Mouse (Mus musculus) adrenal gland, adult (tissue): ENCODE results near the gene Lin7b.

Experiments used
- DNase-seq, 2 experiments: peaks; one replicate each; pipeline ENCODE4 v3.0.0; 2022 to 2023; ENCODE audit warnings: low spot score in 1 of 2; ENCODE audit not compliant: inconsistent age in 2 of 2

Lin7b gene

GRCm38 (mm10) chr7:45322245-45322644, 48.1 kb downstream of the Lin7b start:
- no peak for DNase-seq
